Mouse (Mus musculus): ENCODE data around the gene Qk.

GRCm38 (mm10) chr17:10236595-10236994 lies 83.1 kb downstream of the Qk start:
- TF ChIP-seq CTCF (IDR thresholded peaks at IDR 0.05; ENCODE audit: extremely low read depth, insufficient read depth, insufficient read length, insufficient replicate concordance) (no peak), POLR2A (IDR thresholded peaks at IDR 0.05; ENCODE audit: low read depth, low read length) (no peak)

All from spleen, adult 2 months (tissue).